Mouse (Mus musculus): ENCODE results near the gene Ppip5k1. TPM values are rescaled to one million over a fixed set of nuclear protein-coding genes. Genes with fewer than 3 reads are reported as not detected.
A peak's percentile ranks its signal among the peaks of the same experiment; 100 is the strongest.

The Ppip5k1 gene
- polyA plus RNA-seq, 1 experiment from 2014 or later = 10.1 TPM

GRCm38 (mm10) chr2:121295608-121296571 is 59.3 kb downstream of the Ppip5k1 start:
- Histone ChIP-seq H3K9ac (ENCODE audit: low read length) (peak overlapping the region; percentile 71), H3K9me3 (replicated peaks; ENCODE audit: control insufficient read depth, low read length) (no peaks in the 10 kb centered on the region), H3K4me2 (ENCODE audit: low read length) (peak overlapping the region; percentile 84), H3K27ac (ENCODE audit: low read depth, low read length) (peak overlapping the region; percentile 81), H3K36me3 (ENCODE audit: control insufficient read depth, insufficient read depth, low read length) (peaks cover 21% of the 10 kb centered on the region), H3K4me3 (ENCODE audit: low read depth, low read length) (peak overlapping the region; percentile 52), H3K4me1 (ENCODE audit: control insufficient read depth, insufficient read depth, low read length) (peaks cover 36% of the 10 kb centered on the region), H3K27me3 (replicated peaks; ENCODE audit: control insufficient read depth, insufficient read depth, low read length) (no peaks in the 10 kb centered on the region)
- 3% methylated on average over 15 of the region's 15 CpGs for WGBS
- ATAC-seq = peak; percentile 58
- DNase-seq (ENCODE audit: low spot score) = peak; percentile 74

GRCm38 (mm10) chr2:121294753-121295607 is 60.2 kb downstream of the Ppip5k1 start:
- Histone ChIP-seq H3K4me2 (ENCODE audit: low read length) (peak overlapping the region; percentile 84), H3K9ac (ENCODE audit: low read length) (peak overlapping the region; percentile 71), H3K36me3 (ENCODE audit: control insufficient read depth, insufficient read depth, low read length) (peaks cover 12% of the 10 kb centered on the region), H3K9me3 (replicated peaks; ENCODE audit: control insufficient read depth, low read length) (no peaks in the 10 kb centered on the region), H3K27ac (ENCODE audit: low read depth, low read length) (peak overlapping the region; percentile 81), H3K4me3 (ENCODE audit: low read depth, low read length) (peak overlapping the region; percentile 52), H3K27me3 (replicated peaks; ENCODE audit: control insufficient read depth, insufficient read depth, low read length) (no peaks in the 10 kb centered on the region), H3K4me1 (ENCODE audit: control insufficient read depth, insufficient read depth, low read length) (peaks cover 44% of the 10 kb centered on the region)
- DNase-seq (ENCODE audit: low spot score) = peak; percentile 84
- peak; percentile 79 for ATAC-seq
- WGBS = 2% methylated on average over 18 of the region's 18 CpGs

GRCm38 (mm10) chr2:121294182-121294581 is 61.0 kb downstream of the Ppip5k1 start:
- Histone ChIP-seq H3K9me3 (replicated peaks; ENCODE audit: control insufficient read depth, low read length) (no peaks in the 10 kb centered on the region), H3K27me3 (replicated peaks; ENCODE audit: control insufficient read depth, insufficient read depth, low read length) (no peaks in the 10 kb centered on the region), H3K4me3 (ENCODE audit: low read depth, low read length) (no peak overlapping the region), H3K36me3 (ENCODE audit: control insufficient read depth, insufficient read depth, low read length) (peaks cover 5% of the 10 kb centered on the region; the same call in 1 of the 2 replicates), H3K9ac (ENCODE audit: low read length) (peak overlapping the region; percentile 71; the same call in 1 of the 2 replicates), H3K4me2 (ENCODE audit: low read length) (peak overlapping the region; percentile 84), H3K4me1 (ENCODE audit: control insufficient read depth, insufficient read depth, low read length) (peaks cover 46% of the 10 kb centered on the region), H3K27ac (ENCODE audit: low read depth, low read length) (peak overlapping the region; percentile 81; the same call in 1 of the 2 replicates)
- WGBS = 53% methylated on average over 4 of the region's 4 CpGs
- ATAC-seq = no peak
- DNase-seq (ENCODE audit: low spot score) = no peak

DNA sequence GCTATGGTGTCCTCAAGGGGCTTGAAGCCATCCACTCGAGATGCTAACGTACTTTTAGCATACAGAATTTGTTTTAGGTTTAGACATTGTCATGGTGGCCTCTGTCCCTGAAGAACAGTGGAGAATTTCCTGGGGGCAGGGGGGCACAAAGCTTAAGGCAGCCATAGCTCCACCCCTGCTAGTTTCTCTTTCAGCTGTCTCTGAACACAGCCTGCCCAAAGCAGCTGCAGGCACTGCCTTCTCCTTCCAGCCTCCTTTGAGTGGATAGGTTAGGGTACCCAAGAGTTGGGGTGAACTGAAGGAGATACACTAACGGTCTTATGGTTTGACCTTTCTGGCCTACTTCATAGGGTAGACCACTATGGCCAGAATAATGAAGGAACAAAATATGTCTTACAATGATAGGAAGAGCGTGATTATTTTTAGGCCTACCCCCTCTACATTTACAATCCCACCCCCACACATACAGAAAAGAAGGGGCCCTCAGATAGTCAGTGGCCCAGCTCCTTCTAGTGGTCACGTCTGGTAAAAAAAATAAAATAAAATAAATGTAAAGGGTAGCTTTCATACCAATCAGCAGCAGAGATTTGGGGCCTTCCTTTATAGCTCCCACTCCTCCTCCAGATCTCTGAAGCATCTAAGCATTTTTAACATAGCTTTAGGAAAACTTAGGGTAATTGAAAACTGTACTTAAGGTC is 62.7 kb downstream of the Ppip5k1 start:
- peak overlapping the region; percentile 18; the same call in 1 of the 2 replicates for H3K9ac ChIP-seq (ENCODE audit: low read length)
- no peak overlapping the region for H3K4me2 ChIP-seq (ENCODE audit: low read length)
- ATAC-seq (no peak), DNase-seq (ENCODE audit: low spot score) (no peak)
- H3K4me3 ChIP-seq (ENCODE audit: low read depth, low read length) = no peak overlapping the region
- H3K36me3 ChIP-seq (ENCODE audit: control insufficient read depth, insufficient read depth, low read length) = no peaks in the 10 kb centered on the region
- no peaks in the 10 kb centered on the region for H3K9me3 ChIP-seq (replicated peaks; ENCODE audit: control insufficient read depth, low read length)
- no peak overlapping the region for H3K27ac ChIP-seq (ENCODE audit: low read depth, low read length)
- H3K27me3 ChIP-seq (replicated peaks; ENCODE audit: control insufficient read depth, insufficient read depth, low read length) = no peaks in the 10 kb centered on the region
- WGBS = 71% methylated on average over 5 of the region's 5 CpGs
- H3K4me1 ChIP-seq (ENCODE audit: control insufficient read depth, insufficient read depth, low read length) = peaks cover 50% of the 10 kb centered on the region

- Histone ChIP-seq H3K4me1 (ENCODE audit: control insufficient read depth, insufficient read depth, low read length) (peaks cover 31% of the 10 kb centered on the region), H3K36me3 (ENCODE audit: control insufficient read depth, insufficient read depth, low read length) (no peaks in the 10 kb centered on the region), H3K27me3 (replicated peaks; ENCODE audit: control insufficient read depth, insufficient read depth, low read length) (no peaks in the 10 kb centered on the region), H3K9ac (ENCODE audit: low read length) (peak overlapping the region; percentile 65), H3K9me3 (replicated peaks; ENCODE audit: control insufficient read depth, low read length) (no peaks in the 10 kb centered on the region), H3K27ac (ENCODE audit: low read depth, low read length) (peak overlapping the region; percentile 52; the same call in 1 of the 2 replicates), H3K4me3 (ENCODE audit: low read depth, low read length) (peak overlapping the region; percentile 59), H3K4me2 (ENCODE audit: low read length) (peak overlapping the region; percentile 64)
- ATAC-seq = peak; percentile 58; the same call in 1 of the 2 replicates
- WGBS = 3% methylated on average over 36 of the region's 36 CpGs
- DNase-seq (ENCODE audit: low spot score) = peak; percentile 14
Observed at GRCm38 (mm10) chr2:121289730-121290540, 65.3 kb downstream of the Ppip5k1 start.

GRCm38 (mm10) chr2:121288901-121289729 is 66.1 kb downstream of the Ppip5k1 start, which contains the start of gene Map1a:
TSS of gene Map1a (plus strand) at chr2:121289600.
- peak; percentile 98 for ATAC-seq
- Histone ChIP-seq H3K4me3 (ENCODE audit: low read depth, low read length) (peak within 1 kb of the TSS; percentile 59), H3K36me3 (ENCODE audit: control insufficient read depth, insufficient read depth, low read length) (no peaks in the 10 kb centered on the region), H3K9ac (ENCODE audit: low read length) (peak within 1 kb of the TSS; percentile 65), H3K27ac (ENCODE audit: low read depth, low read length) (peak within 1 kb of the TSS; percentile 72; the same call in 1 of the 2 replicates), H3K9me3 (replicated peaks; ENCODE audit: control insufficient read depth, low read length) (no peaks in the 10 kb centered on the region), H3K27me3 (replicated peaks; ENCODE audit: control insufficient read depth, insufficient read depth, low read length) (no peaks in the 10 kb centered on the region), H3K4me1 (ENCODE audit: control insufficient read depth, insufficient read depth, low read length) (peaks cover 23% of the 10 kb centered on the region), H3K4me2 (ENCODE audit: low read length) (peak within 1 kb of the TSS; percentile 64)
- WGBS = under 1% methylated on average over 48 of the region's 48 CpGs
- DNase-seq (ENCODE audit: low spot score) = peak; percentile 99

DNA sequence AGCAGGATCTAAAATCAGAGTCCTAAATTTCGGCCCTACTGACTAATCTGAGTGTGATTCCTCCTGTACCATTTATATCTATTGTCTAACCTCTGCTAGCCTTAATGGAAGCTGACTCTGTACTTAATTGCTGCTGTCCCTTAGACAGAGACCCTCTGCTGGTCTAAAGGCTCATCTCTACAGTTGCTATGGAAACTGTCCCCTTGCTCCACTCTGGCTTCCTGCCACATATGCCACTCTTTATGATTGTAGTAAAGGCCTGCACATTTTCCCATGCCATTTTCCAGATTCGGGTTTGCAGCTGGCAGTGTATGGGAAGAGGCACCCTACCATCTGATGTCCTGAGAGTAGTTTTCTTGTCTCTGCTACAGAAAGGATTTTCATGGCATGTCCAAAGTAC is 67.3 kb downstream of the Ppip5k1 start:
- ATAC-seq (no peak), DNase-seq (ENCODE audit: low spot score) (peak; percentile 71)
- H3K27ac ChIP-seq (ENCODE audit: low read depth, low read length) = peak overlapping the region; percentile 40; the same call in 1 of the 2 replicates
- H3K4me2 ChIP-seq (ENCODE audit: low read length) = no peak overlapping the region
- no peaks in the 10 kb centered on the region for H3K36me3 ChIP-seq (ENCODE audit: control insufficient read depth, insufficient read depth, low read length)
- H3K27me3 ChIP-seq (replicated peaks; ENCODE audit: control insufficient read depth, insufficient read depth, low read length) = no peaks in the 10 kb centered on the region
- no peak overlapping the region for H3K9ac ChIP-seq (ENCODE audit: low read length)
- H3K4me3 ChIP-seq (ENCODE audit: low read depth, low read length) = no peak overlapping the region
- H3K4me1 ChIP-seq (ENCODE audit: control insufficient read depth, insufficient read depth, low read length) = peaks cover 22% of the 10 kb centered on the region
- H3K9me3 ChIP-seq (replicated peaks; ENCODE audit: control insufficient read depth, low read length) = no peaks in the 10 kb centered on the region
- 47% methylated on average over 2 of the region's 2 CpGs for WGBS

Data from forebrain, embryonic 14.5 days (tissue).